Mouse (Mus musculus): ENCODE data around the gene Olfr177. TPM values are rescaled to one million over a fixed set of nuclear protein-coding genes. Genes with fewer than 3 reads are reported as not detected.

Gene Olfr177
- not detected in 2 replicates for polyA plus RNA-seq (2012; rRNA removed)

GRCm38 (mm10) chr16:58874668-58875067 lies at the start of gene Olfr177:
Gene Olfr177, minus strand, starts transcription at chr16:58874768.
- no peak within 1 kb of the TSS for H3K27ac ChIP-seq (ENCODE audit: insufficient read depth, low read depth, low read length)
- H3K4me1 ChIP-seq (ENCODE audit: control insufficient read depth, insufficient read depth, low read length) = no peaks in the 10 kb centered on the region
- no peak within 1 kb of the TSS for H3K4me3 ChIP-seq (ENCODE audit: insufficient read depth, low read depth, low read length)
- no peak for DNase-seq
- 48% methylated on average over 1 of the region's 1 CpGs for WGBS
- TF ChIP-seq CTCF (conservative IDR thresholded peaks at IDR 0.05; ENCODE audit: insufficient read depth, insufficient read length, low read depth, low read length) (no peak), POLR2A (IDR thresholded peaks at IDR 0.05; ENCODE audit: low read depth, low read length) (no peak)
- no peaks in the 10 kb centered on the region for H3K27me3 ChIP-seq (replicated peaks; ENCODE audit: control insufficient read depth, insufficient read depth, low read length)
- H3K36me3 ChIP-seq (ENCODE audit: control insufficient read depth, insufficient read depth, low read length) = no peaks in the 10 kb centered on the region

GRCm38 (mm10) chr16:58891963-58892362 lies 17.4 kb upstream of the Olfr177 start, which contains the start of gene Olfr178:
Gene Olfr178, minus strand, starts transcription at chr16:58892063.
- WGBS = 90% methylated on average over 3 of the region's 3 CpGs
- TF ChIP-seq CTCF (conservative IDR thresholded peaks at IDR 0.05; ENCODE audit: insufficient read depth, insufficient read length, low read depth, low read length) (no peak), POLR2A (IDR thresholded peaks at IDR 0.05; ENCODE audit: low read depth, low read length) (no peak)
- no peak within 1 kb of the TSS for H3K4me3 ChIP-seq (ENCODE audit: insufficient read depth, low read depth, low read length)

DNA sequence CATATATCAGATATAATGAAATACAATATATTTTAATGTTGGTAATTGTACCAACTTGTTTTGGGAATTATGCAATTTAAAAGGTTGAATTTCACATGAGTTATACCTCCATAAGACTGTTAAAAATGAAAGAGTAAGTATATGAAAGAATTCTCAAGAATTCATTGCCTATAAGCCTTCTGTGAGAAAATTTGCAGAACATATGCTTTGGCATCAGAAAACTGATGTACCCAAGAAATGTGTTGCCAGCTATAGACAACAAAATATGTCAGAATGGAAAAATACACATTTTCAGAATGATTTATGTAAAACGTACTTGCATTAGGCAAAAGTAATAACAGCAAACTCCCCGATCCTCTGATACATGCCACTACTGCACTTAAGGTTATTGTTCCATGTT lies 9.8 kb upstream of the Olfr177 start:
- TF ChIP-seq CTCF (conservative IDR thresholded peaks at IDR 0.05; ENCODE audit: insufficient read depth, insufficient read length, low read depth, low read length) (no peak), POLR2A (IDR thresholded peaks at IDR 0.05; ENCODE audit: low read depth, low read length) (no peak)
- no peak overlapping the region for H3K27ac ChIP-seq (ENCODE audit: insufficient read depth, low read depth, low read length)
- H3K36me3 ChIP-seq (ENCODE audit: control insufficient read depth, insufficient read depth, low read length) = no peaks in the 10 kb centered on the region
- no peaks in the 10 kb centered on the region for H3K27me3 ChIP-seq (replicated peaks; ENCODE audit: control insufficient read depth, insufficient read depth, low read length)
- 94% methylated on average over 2 of the region's 2 CpGs for WGBS
- H3K4me1 ChIP-seq (ENCODE audit: control insufficient read depth, insufficient read depth, low read length) = no peaks in the 10 kb centered on the region
- no peak overlapping the region for H3K4me3 ChIP-seq (ENCODE audit: insufficient read depth, low read depth, low read length)
- DNase-seq = no peak

More at GRCm38 (mm10) chr16:58891963-58892362, 17.4 kb upstream of the Olfr177 start, which contains the start of gene Olfr178:
- Histone ChIP-seq H3K36me3 (ENCODE audit: control insufficient read depth, insufficient read depth, low read length) (no peaks in the 10 kb centered on the region), H3K27ac (ENCODE audit: insufficient read depth, low read depth, low read length) (no peak within 1 kb of the TSS), H3K27me3 (replicated peaks; ENCODE audit: control insufficient read depth, insufficient read depth, low read length) (no peaks in the 10 kb centered on the region), H3K4me1 (ENCODE audit: control insufficient read depth, insufficient read depth, low read length) (no peaks in the 10 kb centered on the region)
- no peak for DNase-seq

DNA sequence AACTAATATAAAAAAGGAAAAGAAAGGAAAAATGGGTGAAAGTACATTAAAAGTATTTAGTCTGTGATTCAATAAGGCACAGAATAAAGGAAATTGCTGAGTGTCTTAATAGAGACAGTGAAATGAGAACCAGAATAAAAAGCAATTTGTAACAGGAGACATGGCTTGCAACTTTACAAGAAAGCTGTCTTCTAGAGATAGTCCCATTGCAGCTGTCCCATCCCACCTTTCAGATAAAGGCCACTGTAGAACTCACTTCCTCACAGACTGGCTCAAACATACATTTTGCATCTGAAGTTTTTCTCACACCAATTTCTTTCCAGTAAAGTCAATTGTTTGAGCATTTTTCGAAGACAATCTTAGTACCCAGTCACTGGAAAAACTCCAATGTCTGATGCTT lies 13.1 kb downstream of the Olfr177 start:
- DNase-seq = no peak
- TF ChIP-seq POLR2A (IDR thresholded peaks at IDR 0.05; ENCODE audit: low read depth, low read length) = no peak
- TF ChIP-seq CTCF (conservative IDR thresholded peaks at IDR 0.05; ENCODE audit: insufficient read depth, insufficient read length, low read depth, low read length) = no peak
- Histone ChIP-seq H3K27ac (ENCODE audit: insufficient read depth, low read depth, low read length) (no peak overlapping the region), H3K4me1 (ENCODE audit: control insufficient read depth, insufficient read depth, low read length) (no peaks in the 10 kb centered on the region), H3K27me3 (replicated peaks; ENCODE audit: control insufficient read depth, insufficient read depth, low read length) (no peaks in the 10 kb centered on the region), H3K4me3 (ENCODE audit: insufficient read depth, low read depth, low read length) (no peak overlapping the region), H3K36me3 (ENCODE audit: control insufficient read depth, insufficient read depth, low read length) (no peaks in the 10 kb centered on the region)
- WGBS = 78% methylated on average over 1 of the region's 1 CpGs

- Histone ChIP-seq H3K36me3 (ENCODE audit: control insufficient read depth, insufficient read depth, low read length) (no peaks in the 10 kb centered on the region), H3K27me3 (replicated peaks; ENCODE audit: control insufficient read depth, insufficient read depth, low read length) (no peaks in the 10 kb centered on the region), H3K4me3 (ENCODE audit: insufficient read depth, low read depth, low read length) (no peak overlapping the region), H3K4me1 (ENCODE audit: control insufficient read depth, insufficient read depth, low read length) (no peaks in the 10 kb centered on the region), H3K27ac (ENCODE audit: insufficient read depth, low read depth, low read length) (no peak overlapping the region)
- no peak for TF ChIP-seq CTCF (conservative IDR thresholded peaks at IDR 0.05; ENCODE audit: insufficient read depth, insufficient read length, low read depth, low read length)
- WGBS = 86% methylated on average over 2 of the region's 2 CpGs
- DNase-seq = no peak
Measured at GRCm38 (mm10) chr16:58860032-58860737, 14.4 kb downstream of the Olfr177 start.

- WGBS = 73% methylated on average over 1 of the region's 1 CpGs
- no peak within 1 kb of the TSS for H3K4me3 ChIP-seq (ENCODE audit: insufficient read depth, low read depth, low read length)
- no peak within 1 kb of the TSS for H3K27ac ChIP-seq (ENCODE audit: insufficient read depth, low read depth, low read length)
- DNase-seq = no peak
- no peaks in the 10 kb centered on the region for H3K4me1 ChIP-seq (ENCODE audit: control insufficient read depth, insufficient read depth, low read length)
- TF ChIP-seq POLR2A (IDR thresholded peaks at IDR 0.05; ENCODE audit: low read depth, low read length) (no peak), CTCF (conservative IDR thresholded peaks at IDR 0.05; ENCODE audit: insufficient read depth, insufficient read length, low read depth, low read length) (no peak)
- H3K27me3 ChIP-seq (replicated peaks; ENCODE audit: control insufficient read depth, insufficient read depth, low read length) = no peaks in the 10 kb centered on the region
- no peaks in the 10 kb centered on the region for H3K36me3 ChIP-seq (ENCODE audit: control insufficient read depth, insufficient read depth, low read length)
Measured at GRCm38 (mm10) chr16:58826732-58827319, 47.7 kb downstream of the Olfr177 start, which contains the start of gene Olfr175-ps1. Gene Olfr175-ps1, minus strand, starts transcription at chr16:58826782.

Other genes with a start within 250 kb of the Olfr177 start
- gene E330017A01Rik, start 236.0 kb downstream of the Olfr177 start, polyA plus RNA-seq (2012; rRNA removed) = not detected in 2 replicates
- gene Cpox, start 204.5 kb downstream of the Olfr177 start, polyA plus RNA-seq (2012; rRNA removed) = 27.7 and 29.8 TPM in 2 replicates
- gene Gpr15, start 155.7 kb downstream of the Olfr177 start, polyA plus RNA-seq (2012; rRNA removed) = 0.08 and 0.09 TPM in 2 replicates
- gene Cldnd1, start 146.9 kb downstream of the Olfr177 start, polyA plus RNA-seq (2012; rRNA removed) = 45.0 and 47.0 TPM in 2 replicates
- gene Olfr172, start 111.6 kb downstream of the Olfr177 start, polyA plus RNA-seq (2012; rRNA removed) = not detected in 2 replicates
- not detected in 2 replicates for gene Olfr173, start 74.5 kb downstream of the Olfr177 start, polyA plus RNA-seq (2012; rRNA removed)
- not detected in 2 replicates for gene Olfr175-ps1, start 48.0 kb downstream of the Olfr177 start, polyA plus RNA-seq (2012; rRNA removed)
- gene Olfr178, start 17.3 kb upstream of the Olfr177 start, polyA plus RNA-seq (2012; rRNA removed) = not detected in 2 replicates
- not detected in 2 replicates for gene Olfr181, start 54.0 kb upstream of the Olfr177 start, polyA plus RNA-seq (2012; rRNA removed)
- gene Olfr180, start 54.6 kb upstream of the Olfr177 start, polyA plus RNA-seq (2012; rRNA removed) = not detected in 2 replicates
- gene Olfr183, start 120.6 kb upstream of the Olfr177 start, polyA plus RNA-seq (2012; rRNA removed) = not detected in 2 replicates
- gene Olfr186, start 155.5 kb upstream of the Olfr177 start, polyA plus RNA-seq (2012; rRNA removed) = not detected in 2 replicates
- gene Olfr187, start 165.0 kb upstream of the Olfr177 start, polyA plus RNA-seq (2012; rRNA removed) = not detected in 2 replicates
- not detected in 2 replicates for gene Olfr190, start 203.2 kb upstream of the Olfr177 start, polyA plus RNA-seq (2012; rRNA removed)
- gene Olfr191, start 215.1 kb upstream of the Olfr177 start, polyA plus RNA-seq (2012; rRNA removed) = not detected in 2 replicates
- gene Olfr193, start 237.1 kb upstream of the Olfr177 start, polyA plus RNA-seq (2012; rRNA removed) = not detected in 2 replicates
- gene Olfr194, start 246.3 kb upstream of the Olfr177 start, polyA plus RNA-seq (2012; rRNA removed) = not detected in 2 replicates